Mouse (Mus musculus): ENCODE data around the gene Snta1. TPM values are rescaled to one million over a fixed set of nuclear protein-coding genes. Genes with fewer than 3 reads are reported as not detected.
A peak's percentile ranks its signal among the peaks of the same experiment; 100 is the strongest.

The Snta1 gene
- polyA plus RNA-seq, 1 experiment from 2014 or later = 4.3 TPM

DNA sequence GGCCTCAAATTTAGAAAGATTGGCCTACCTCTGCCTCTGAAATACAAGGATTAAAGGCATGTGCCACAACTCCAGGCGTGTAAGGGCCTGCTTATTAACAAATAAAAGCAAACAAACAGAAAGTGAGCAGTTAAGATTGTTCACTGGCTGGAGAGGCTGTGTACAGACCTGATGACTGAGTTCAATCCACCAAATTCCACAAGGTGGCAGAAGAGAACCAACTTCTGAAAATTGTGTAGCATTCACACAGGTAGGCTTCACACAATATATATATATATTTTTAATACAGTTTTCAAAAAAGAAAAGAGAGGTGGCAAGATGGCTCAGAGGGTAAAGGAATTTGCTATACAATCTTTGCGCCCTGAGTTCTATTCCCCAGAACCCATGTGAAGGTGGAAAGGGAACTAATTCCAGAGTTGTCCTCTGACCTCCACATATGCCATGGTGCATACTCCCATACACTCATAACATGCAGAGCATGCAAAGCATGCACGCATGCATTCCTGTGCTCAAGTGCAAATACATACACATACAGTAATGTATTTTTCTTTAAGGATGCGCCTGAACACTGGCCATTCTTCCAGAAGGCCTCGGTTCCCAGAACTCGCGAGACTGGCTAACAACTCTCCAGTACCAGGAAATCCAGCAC is 4.2 kb upstream of the Snta1 start:
- WGBS = 69% methylated on average over 7 of the region's 7 CpGs
- Histone ChIP-seq H3K4me3 (ENCODE audit: low read length) (no peak overlapping the region), H3K4me2 (ENCODE audit: low read depth, low read length) (no peak overlapping the region), H3K9ac (ENCODE audit: low read depth, low read length) (no peak overlapping the region), H3K27me3 (replicated peaks; ENCODE audit: control insufficient read depth, insufficient read depth, low read length) (no peaks in the 10 kb centered on the region), H3K9me3 (ENCODE audit: control insufficient read depth, low read length) (no peaks in the 10 kb centered on the region), H3K27ac (ENCODE audit: low read length) (no peak overlapping the region), H3K4me1 (ENCODE audit: control insufficient read depth, insufficient read depth, low read length) (peaks cover 4% of the 10 kb centered on the region), H3K36me3 (ENCODE audit: control insufficient read depth, insufficient read depth, low read length) (no peaks in the 10 kb centered on the region)
- ATAC-seq = no peak

GRCm38 (mm10) chr2:154410355-154410754 is 2.5 kb upstream of the Snta1 start:
- WGBS = 44% methylated on average over 2 of the region's 2 CpGs
- Histone ChIP-seq H3K9ac (ENCODE audit: low read depth, low read length) (no peak overlapping the region), H3K36me3 (ENCODE audit: control insufficient read depth, insufficient read depth, low read length) (no peaks in the 10 kb centered on the region), H3K4me2 (ENCODE audit: low read depth, low read length) (no peak overlapping the region), H3K27ac (ENCODE audit: low read length) (no peak overlapping the region), H3K9me3 (ENCODE audit: control insufficient read depth, low read length) (no peaks in the 10 kb centered on the region), H3K27me3 (replicated peaks; ENCODE audit: control insufficient read depth, insufficient read depth, low read length) (no peaks in the 10 kb centered on the region), H3K4me1 (ENCODE audit: control insufficient read depth, insufficient read depth, low read length) (peaks cover 4% of the 10 kb centered on the region), H3K4me3 (ENCODE audit: low read length) (no peak overlapping the region)
- ATAC-seq = no peak

- H3K9me3 ChIP-seq (ENCODE audit: control insufficient read depth, low read length) = no peaks in the 10 kb centered on the region
- WGBS = 30% methylated on average over 11 of the region's 11 CpGs
- H3K4me1 ChIP-seq (ENCODE audit: control insufficient read depth, insufficient read depth, low read length) = peaks cover 11% of the 10 kb centered on the region
- H3K4me3 ChIP-seq (ENCODE audit: low read length) = peak overlapping the region; percentile 73
- H3K4me2 ChIP-seq (ENCODE audit: low read depth, low read length) = peak overlapping the region; percentile 92
- peak overlapping the region; percentile 74 for H3K9ac ChIP-seq (ENCODE audit: low read depth, low read length)
- H3K36me3 ChIP-seq (ENCODE audit: control insufficient read depth, insufficient read depth, low read length) = no peaks in the 10 kb centered on the region
- no peak for ATAC-seq
- no peak overlapping the region for H3K27ac ChIP-seq (ENCODE audit: low read length)
- no peaks in the 10 kb centered on the region for H3K27me3 ChIP-seq (replicated peaks; ENCODE audit: control insufficient read depth, insufficient read depth, low read length)
These were observed 746 bp downstream of the Snta1 start for GRCm38 (mm10) chr2:154407063-154407642.

- WGBS = 63% methylated on average over 5 of the region's 5 CpGs
- Histone ChIP-seq H3K4me3 (ENCODE audit: low read length) (no peak overlapping the region), H3K27me3 (replicated peaks; ENCODE audit: control insufficient read depth, insufficient read depth, low read length) (no peaks in the 10 kb centered on the region), H3K4me2 (ENCODE audit: low read depth, low read length) (no peak overlapping the region), H3K36me3 (ENCODE audit: control insufficient read depth, insufficient read depth, low read length) (no peaks in the 10 kb centered on the region), H3K9me3 (ENCODE audit: control insufficient read depth, low read length) (no peaks in the 10 kb centered on the region), H3K4me1 (ENCODE audit: control insufficient read depth, insufficient read depth, low read length) (peaks cover 11% of the 10 kb centered on the region), H3K9ac (ENCODE audit: low read depth, low read length) (no peak overlapping the region), H3K27ac (ENCODE audit: low read length) (no peak overlapping the region)
- ATAC-seq = no peak
These were observed 2.4 kb downstream of the Snta1 start for GRCm38 (mm10) chr2:154405447-154405994.

- H3K4me2 ChIP-seq (ENCODE audit: low read depth, low read length) = no peak overlapping the region
- H3K9ac ChIP-seq (ENCODE audit: low read depth, low read length) = no peak overlapping the region
- 0 out of 2 replicates have a peak, but pooled peaks cover 7% of the 10 kb centered on the region for H3K4me1 ChIP-seq (ENCODE audit: control insufficient read depth, insufficient read depth, low read length)
- peak; percentile 82 for ATAC-seq
- no peak overlapping the region for H3K4me3 ChIP-seq (ENCODE audit: low read length)
- H3K27me3 ChIP-seq (replicated peaks; ENCODE audit: control insufficient read depth, insufficient read depth, low read length) = no peaks in the 10 kb centered on the region
- no peaks in the 10 kb centered on the region for H3K9me3 ChIP-seq (ENCODE audit: control insufficient read depth, low read length)
- peak overlapping the region; percentile 31 for H3K27ac ChIP-seq (ENCODE audit: low read length)
- H3K36me3 ChIP-seq (ENCODE audit: control insufficient read depth, insufficient read depth, low read length) = no peaks in the 10 kb centered on the region
- 15% methylated on average over 7 of the region's 7 CpGs for WGBS
These were observed 5.1 kb downstream of the Snta1 start for GRCm38 (mm10) chr2:154402811-154403210.

DNA sequence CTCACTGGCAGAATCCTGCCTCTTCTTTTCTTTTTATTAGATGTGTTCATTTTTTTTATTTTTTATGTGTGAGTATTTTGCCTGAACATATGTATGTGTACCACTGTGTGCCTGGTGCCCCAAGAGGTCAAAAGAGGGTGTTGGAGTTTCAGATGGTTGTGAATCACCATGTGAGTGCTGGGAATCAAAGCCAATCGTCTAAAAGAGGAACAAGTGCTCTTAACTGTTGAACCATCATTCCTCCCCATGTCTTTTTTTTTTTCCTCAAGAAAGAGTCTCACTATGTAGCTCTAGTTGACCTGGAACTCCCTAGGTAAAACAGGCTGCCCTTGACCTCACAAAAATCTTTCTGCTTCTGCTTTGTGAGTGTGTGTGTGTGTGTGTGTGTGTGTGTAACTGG is 5.9 kb downstream of the Snta1 start:
- Histone ChIP-seq H3K27me3 (replicated peaks; ENCODE audit: control insufficient read depth, insufficient read depth, low read length) (no peaks in the 10 kb centered on the region), H3K36me3 (ENCODE audit: control insufficient read depth, insufficient read depth, low read length) (no peaks in the 10 kb centered on the region), H3K4me1 (ENCODE audit: control insufficient read depth, insufficient read depth, low read length) (0 out of 2 replicates have a peak, but pooled peaks cover 7% of the 10 kb centered on the region), H3K9ac (ENCODE audit: low read depth, low read length) (no peak overlapping the region), H3K4me3 (ENCODE audit: low read length) (no peak overlapping the region), H3K4me2 (ENCODE audit: low read depth, low read length) (no peak overlapping the region), H3K9me3 (ENCODE audit: control insufficient read depth, low read length) (no peaks in the 10 kb centered on the region), H3K27ac (ENCODE audit: low read length) (no peak overlapping the region)
- no peak for ATAC-seq
- 44% methylated on average over 1 of the region's 1 CpGs for WGBS

GRCm38 (mm10) chr2:154399325-154399724 is 8.6 kb downstream of the Snta1 start:
- Histone ChIP-seq H3K9me3 (ENCODE audit: control insufficient read depth, low read length) (no peaks in the 10 kb centered on the region), H3K36me3 (ENCODE audit: control insufficient read depth, insufficient read depth, low read length) (no peaks in the 10 kb centered on the region), H3K4me1 (ENCODE audit: control insufficient read depth, insufficient read depth, low read length) (0 out of 2 replicates have a peak, but pooled peaks cover 7% of the 10 kb centered on the region), H3K9ac (ENCODE audit: low read depth, low read length) (no peak overlapping the region), H3K27ac (ENCODE audit: low read length) (no peak overlapping the region), H3K27me3 (replicated peaks; ENCODE audit: control insufficient read depth, insufficient read depth, low read length) (no peaks in the 10 kb centered on the region), H3K4me2 (ENCODE audit: low read depth, low read length) (no peak overlapping the region), H3K4me3 (ENCODE audit: low read length) (no peak overlapping the region)
- 70% methylated on average over 2 of the region's 2 CpGs for WGBS
- no peak for ATAC-seq

DNA sequence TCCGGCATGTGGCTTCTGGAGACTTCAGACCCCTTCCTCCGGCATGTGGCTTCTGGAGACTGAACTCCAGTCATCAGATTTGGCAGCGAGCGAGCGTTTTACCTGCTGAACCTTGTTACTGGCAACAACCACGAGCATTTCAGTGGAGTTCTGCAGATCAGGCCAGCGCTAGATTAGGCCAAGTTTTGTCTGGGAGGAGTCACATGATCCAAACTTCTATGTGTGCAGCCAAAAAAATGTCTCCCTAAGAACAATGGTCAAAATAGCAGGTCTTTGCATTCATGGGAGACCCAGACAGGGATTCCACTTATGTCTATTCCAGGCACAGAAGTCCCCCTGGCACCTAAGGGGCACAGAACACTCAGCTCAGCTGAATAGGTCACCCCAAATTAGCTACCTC is 9.6 kb downstream of the Snta1 start:
- WGBS = 76% methylated on average over 7 of the region's 7 CpGs
- ATAC-seq = no peak

DNA sequence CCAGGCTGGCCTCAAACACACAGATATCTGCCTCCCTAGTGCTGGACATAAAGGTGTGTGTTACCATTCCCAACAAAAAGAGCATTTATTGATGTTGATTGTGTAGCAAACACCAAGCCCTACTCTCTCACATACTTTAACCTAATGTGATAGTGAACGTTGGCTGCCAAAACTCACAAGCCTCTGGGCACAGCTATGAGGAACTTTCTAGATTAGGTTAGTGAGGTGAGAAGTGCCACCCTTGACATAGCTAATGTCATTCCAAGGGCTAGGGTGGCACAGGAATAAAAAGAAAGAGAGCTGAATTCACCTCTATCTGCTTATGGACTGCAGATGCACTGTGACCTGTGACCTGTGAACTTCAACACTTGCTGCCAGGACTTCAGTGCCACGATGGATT is 11.4 kb downstream of the Snta1 start:
- no peaks in the 10 kb centered on the region for H3K9me3 ChIP-seq (ENCODE audit: control insufficient read depth, low read length)
- no peak for ATAC-seq
- H3K27me3 ChIP-seq (replicated peaks; ENCODE audit: control insufficient read depth, insufficient read depth, low read length) = no peaks in the 10 kb centered on the region
- no peak overlapping the region for H3K4me2 ChIP-seq (ENCODE audit: low read depth, low read length)
- H3K36me3 ChIP-seq (ENCODE audit: control insufficient read depth, insufficient read depth, low read length) = no peaks in the 10 kb centered on the region
- 81% methylated on average over 2 of the region's 2 CpGs for WGBS
- H3K4me1 ChIP-seq (ENCODE audit: control insufficient read depth, insufficient read depth, low read length) = no peaks in the 10 kb centered on the region
- H3K27ac ChIP-seq (ENCODE audit: low read length) = no peak overlapping the region
- no peak overlapping the region for H3K9ac ChIP-seq (ENCODE audit: low read depth, low read length)
- no peak overlapping the region for H3K4me3 ChIP-seq (ENCODE audit: low read length)

More for the DNA sequence above, 9.6 kb downstream of the Snta1 start:
- no peak overlapping the region for H3K4me3 ChIP-seq (ENCODE audit: low read length)
- H3K27ac ChIP-seq (ENCODE audit: low read length) = no peak overlapping the region
- H3K27me3 ChIP-seq (replicated peaks; ENCODE audit: control insufficient read depth, insufficient read depth, low read length) = no peaks in the 10 kb centered on the region
- 0 out of 2 replicates have a peak, but pooled peaks cover 7% of the 10 kb centered on the region for H3K4me1 ChIP-seq (ENCODE audit: control insufficient read depth, insufficient read depth, low read length)
- no peak overlapping the region for H3K9ac ChIP-seq (ENCODE audit: low read depth, low read length)
- no peak overlapping the region for H3K4me2 ChIP-seq (ENCODE audit: low read depth, low read length)
- H3K9me3 ChIP-seq (ENCODE audit: control insufficient read depth, low read length) = no peaks in the 10 kb centered on the region
- H3K36me3 ChIP-seq (ENCODE audit: control insufficient read depth, insufficient read depth, low read length) = no peaks in the 10 kb centered on the region
